26 mouse cellular contexts compared by ENCODE assay signal in the genomic region with DNA sequence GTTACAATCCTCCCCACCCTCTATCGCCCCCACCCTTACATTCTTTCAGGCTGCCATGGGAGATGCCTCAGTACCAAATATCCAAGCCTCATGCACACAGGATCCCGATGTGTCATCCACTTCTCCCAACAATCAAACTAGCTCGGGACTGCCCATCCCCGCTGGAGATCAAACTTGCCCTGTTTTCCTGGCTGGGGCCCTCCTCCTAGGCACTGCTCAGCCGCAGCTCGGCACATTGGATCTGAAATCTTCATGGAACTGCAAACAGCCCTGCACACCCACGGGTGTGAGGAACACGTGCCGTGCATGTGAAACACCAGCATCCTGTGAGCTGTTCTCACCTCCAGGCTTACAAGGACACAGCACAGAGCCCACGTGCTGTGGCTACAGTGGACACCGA. TPM values are rescaled to one million over a fixed set of nuclear protein-coding genes. Genes with fewer than 3 reads are reported as not detected.
A peak's percentile ranks its signal among the peaks of the same experiment; 100 is the strongest.
DNase-seq lines count a peak whose midpoint lies in the region; ATAC-seq and TF ChIP-seq lines count a peak whose summit lies in the region.
"Had no signal": no experiment of that assay in that cellular context is flagged by ENCODE, and none has a peak within 500 bp of the region (broad histone marks: within the 10 kb centered on the region; RNA-seq: fewer than 3 reads in every experiment).

No protein-coding gene starts in this region.

- H3K27ac ChIP-seq in layer of hippocampus, adult 2 months: peak overlapping the region; percentile 91
- no peak overlapping the region for H3K27ac ChIP-seq in heart, embryonic 12.5 days (ENCODE audit: poor library complexity, severe bottlenecking)
- H3K27ac ChIP-seq in intestine, embryonic 16.5 days (ENCODE audit: low read length): no peak overlapping the region
- H3K27ac ChIP-seq: forebrain, embryonic 12.5 days; gastrocnemius, adult 2 months; heart, embryonic 15.5 days; hindbrain, embryonic 14.5 days; limb, embryonic 15.5 days; neural tube, embryonic 15.5 days had no signal

- no peaks in the 10 kb centered on the region for H3K9me3 ChIP-seq in heart, embryonic 12.5 days (replicated peaks)
- H3K9me3 ChIP-seq in intestine, embryonic 16.5 days (ENCODE audit: control insufficient read depth, low read length): no peaks in the 10 kb centered on the region
- H3K9me3 ChIP-seq: forebrain, embryonic 12.5 days; heart, embryonic 15.5 days; limb, embryonic 15.5 days; neural tube, embryonic 15.5 days had no signal

- TF ChIP-seq CTCF in layer of hippocampus, adult 2 months (conservative IDR thresholded peaks at IDR 0.05): no peak

- H3K9ac ChIP-seq in heart, embryonic 12.5 days: no peak overlapping the region
- no peak overlapping the region for H3K9ac ChIP-seq in intestine, embryonic 16.5 days (ENCODE audit: low read depth, low read length)
- H3K9ac ChIP-seq: forebrain, embryonic 12.5 days; heart, embryonic 15.5 days; hindbrain, embryonic 14.5 days; limb, embryonic 15.5 days; neural tube, embryonic 15.5 days had no signal

- peak; percentile 52 for ATAC-seq in frontal cortex, adult (ENCODE audit: low TSS enrichment)
- no peak for ATAC-seq in heart, embryonic 12.5 days (ENCODE audit: insufficient number of reproducible peaks, low FRiP score)
- ATAC-seq in intestine, embryonic 16.5 days: no peak
- ATAC-seq: intestine, postnatal 0 days; Patski had no signal

- no peak overlapping the region for H3K4me2 ChIP-seq in heart, embryonic 12.5 days
- no peak overlapping the region for H3K4me2 ChIP-seq in intestine, embryonic 16.5 days (ENCODE audit: low read depth, low read length)
- H3K4me2 ChIP-seq: forebrain, embryonic 12.5 days; heart, embryonic 15.5 days; hindbrain, embryonic 14.5 days; limb, embryonic 15.5 days; midbrain, embryonic 11.5 days; neural tube, embryonic 15.5 days had no signal

- no peaks in the 10 kb centered on the region for H3K36me3 ChIP-seq in heart, embryonic 12.5 days
- no peaks in the 10 kb centered on the region for H3K36me3 ChIP-seq in intestine, embryonic 16.5 days (ENCODE audit: control insufficient read depth, insufficient read depth, low read length)
- H3K36me3 ChIP-seq: forebrain, embryonic 12.5 days; heart, embryonic 15.5 days; limb, embryonic 15.5 days; neural tube, embryonic 15.5 days had no signal

- WGBS in heart, embryonic 12.5 days: 53% methylated on average over 11 of the region's 11 CpGs
- WGBS in intestine, embryonic 16.5 days: 61% methylated on average over 11 of the region's 11 CpGs

- no peak for DNase-seq in layer of hippocampus, adult 2 months (ENCODE audit: low spot score in 2 of 2)
- DNase-seq in layer of hippocampus, postnatal 14 days (ENCODE audit: low spot score in 2 of 2): no peak
- peak; percentile 40 to 45 for DNase-seq in layer of hippocampus, postnatal 36 days
- peak; percentile 75 to 79 for DNase-seq in right cerebral cortex, adult 2 months (ENCODE audit: low spot score in 2 of 2)
- no peak for DNase-seq in thymus, postnatal 14 days
- DNase-seq: adrenal gland, postnatal 36 days; gastrocnemius, adult 2 months; heart, adult 18-20 months; lung, postnatal 36 days; thymus, postnatal 25 days had no signal

- H3K4me1 ChIP-seq in heart, embryonic 12.5 days (replicated peaks): peaks cover 9% of the 10 kb centered on the region; the same call in 1 of the 2 replicates
- peaks cover 9% of the 10 kb centered on the region for H3K4me1 ChIP-seq in intestine, embryonic 16.5 days (ENCODE audit: control insufficient read depth, insufficient read depth, low read length)

- peaks cover 44% of the 10 kb centered on the region for H3K27me3 ChIP-seq in heart, embryonic 12.5 days (replicated peaks)
- no peaks in the 10 kb centered on the region for H3K27me3 ChIP-seq in intestine, embryonic 16.5 days (replicated peaks; ENCODE audit: control insufficient read depth, insufficient read depth, low read length)
- H3K27me3 ChIP-seq: forebrain, embryonic 12.5 days had no signal

- H3K4me3 ChIP-seq in layer of hippocampus, adult 2 months: no peak overlapping the region
- H3K4me3 ChIP-seq in heart, embryonic 12.5 days: no peak overlapping the region
- H3K4me3 ChIP-seq in intestine, embryonic 16.5 days (ENCODE audit: low read length): no peak overlapping the region
- H3K4me3 ChIP-seq: forebrain, embryonic 12.5 days; gastrocnemius, adult 2 months; heart, embryonic 15.5 days; limb, embryonic 15.5 days; myocyte; neural tube, embryonic 15.5 days had no signal

RNA-seq across cellular contexts. Expression of a gene that starts 43.9 kb away (rescaled TPM):
- not detected for total RNA-seq in layer of hippocampus, adult 2 months (2021)
- not detected for total RNA-seq in layer of hippocampus, postnatal 14 days (2021)
- total RNA-seq in layer of hippocampus, postnatal 36 days (2021): not detected
- polyA plus RNA-seq in heart, embryonic 12.5 days (2016; fragmentation: Nextera tagmentation; extraction: Ambion mirVana): 0.14 and 0.15 TPM in 2 replicates
- not detected in 2 replicates for polyA plus RNA-seq in intestine, embryonic 16.5 days (2015; fragmentation: Nextera tagmentation; extraction: Ambion mirVana)
- total RNA-seq: adrenal gland, postnatal 36 days; gastrocnemius, adult 2 months; heart, adult 18-20 months; layer of hippocampus, postnatal 25 days had no signal
- polyA plus RNA-seq: forebrain, embryonic 12.5 days; heart, embryonic 15.5 days; hindbrain, embryonic 14.5 days; intestine, postnatal 0 days; kidney, embryonic 16.5 days; limb, embryonic 15.5 days; liver, embryonic 16.5 days; midbrain, embryonic 11.5 days; myocyte; neural tube, embryonic 15.5 days; Patski; stomach, embryonic 16.5 days had no signal

RNA-seq across cellular contexts. Expression of a gene that starts 46.3 kb away (rescaled TPM):
- 100 to 1,000 TPM; 106 to 111 TPM for total RNA-seq in layer of hippocampus, adult 2 months (2021)
- 10 to 100 TPM; 77.1 to 85.6 TPM for total RNA-seq in layer of hippocampus, postnatal 14 days (2021)
- total RNA-seq in layer of hippocampus, postnatal 36 days (2021): 100 to 1,000 TPM in 1 of 2 experiments, 10 to 100 TPM in 1; 96.1 to 105 TPM
- 0.40 and 0.44 TPM in 2 replicates for polyA plus RNA-seq in heart, embryonic 12.5 days (2016; fragmentation: Nextera tagmentation; extraction: Ambion mirVana)
- polyA plus RNA-seq in intestine, embryonic 16.5 days (2015; fragmentation: Nextera tagmentation; extraction: Ambion mirVana): 0.73 and 2.4 TPM in 2 replicates
- total RNA-seq: gastrocnemius, adult 2 months had no signal

Comparison
In these comparisons a context has a peak if more than half of its experiments do, and no peak if none do; other contexts are left out.
1. DNase-seq: peak in layer of hippocampus, postnatal 36 days (2 of 2) and right cerebral cortex, adult 2 months (2 of 2); none in layer of hippocampus, adult 2 months (0 of 2), layer of hippocampus, postnatal 14 days (0 of 2) and thymus, postnatal 14 days (single experiment).